8 mouse cellular contexts compared by ENCODE assay signal in genomic region chr8:126587836-126588503, GRCm38 (mm10). TPM values are rescaled to one million over a fixed set of nuclear protein-coding genes. Genes with fewer than 3 reads are reported as not detected.
DNase-seq lines count a peak whose midpoint lies in the region; ATAC-seq and TF ChIP-seq lines count a peak whose summit lies in the region.

No protein-coding gene starts in this region.

- H3K4me3 ChIP-seq in bone marrow macrophage, adult 2 months (ENCODE audit: insufficient read depth, low read length) = peak overlapping the region; percentile 94
- peak overlapping the region; percentile 28 to 100 for H3K4me3 ChIP-seq in heart, embryonic 14.5 days (ENCODE audit: control insufficient read depth in 1 of 2, insufficient read depth in 1 of 2, low read depth in 1 of 2, low read length in 2 of 2)
- H3K4me3 ChIP-seq in limb, embryonic 13.5 days = peak overlapping the region; percentile 100
- peak overlapping the region; percentile 73 for H3K4me3 ChIP-seq in stomach, embryonic 15.5 days (replicated peaks)

- peak overlapping the region; percentile 100 for H3K9ac ChIP-seq in heart, embryonic 14.5 days (ENCODE audit: low read length)
- H3K9ac ChIP-seq in limb, embryonic 13.5 days = peak overlapping the region; percentile 72
- H3K9ac ChIP-seq in stomach, embryonic 15.5 days = peak overlapping the region; percentile 23; the same call in 1 of the 2 replicates

- H3K9me3 ChIP-seq in heart, embryonic 14.5 days (ENCODE audit: control insufficient read depth, low read length) = no peaks in the 10 kb centered on the region
- no peaks in the 10 kb centered on the region for H3K9me3 ChIP-seq in limb, embryonic 13.5 days
- H3K9me3 ChIP-seq in stomach, embryonic 15.5 days = no peaks in the 10 kb centered on the region

- no peaks in the 10 kb centered on the region for H3K27me3 ChIP-seq in heart, embryonic 14.5 days (ENCODE audit: control insufficient read depth, insufficient read depth, low read length)
- H3K27me3 ChIP-seq in limb, embryonic 13.5 days = no peaks in the 10 kb centered on the region
- no peaks in the 10 kb centered on the region for H3K27me3 ChIP-seq in stomach, embryonic 15.5 days (replicated peaks)

- TF ChIP-seq POLR2A in bone marrow macrophage, adult 2 months (IDR thresholded peaks at IDR 0.05; ENCODE audit: borderline replicate concordance, low read depth, low read length) = no peak

- H3K4me1 ChIP-seq in bone marrow macrophage, adult 2 months (ENCODE audit: control insufficient read depth, insufficient read depth, low read length) = peaks cover 24% of the 10 kb centered on the region
- peaks cover 17 to 47% of the 10 kb centered on the region in 2 experiments for H3K4me1 ChIP-seq in heart, embryonic 14.5 days (ENCODE audit: control insufficient read depth in 2 of 2, insufficient read depth in 2 of 2, low read length in 2 of 2)
- H3K4me1 ChIP-seq in limb, embryonic 13.5 days = peaks cover 74% of the 10 kb centered on the region
- peaks cover 22% of the 10 kb centered on the region for H3K4me1 ChIP-seq in stomach, embryonic 15.5 days

- peak; percentile 35 for DNase-seq in cerebellum, adult 8-10 months
- no peak for DNase-seq in cerebellum, adult 11 months
- DNase-seq in ovary, adult 18-20 months (ENCODE audit: low spot score) = no peak
- no peak for DNase-seq in thymus, adult 18-20 months

- peaks cover 70% of the 10 kb centered on the region for H3K36me3 ChIP-seq in heart, embryonic 14.5 days (ENCODE audit: control insufficient read depth, insufficient read depth, low read length)
- peaks cover 39% of the 10 kb centered on the region for H3K36me3 ChIP-seq in limb, embryonic 13.5 days
- H3K36me3 ChIP-seq in stomach, embryonic 15.5 days = no peaks in the 10 kb centered on the region

- no peak for ATAC-seq in heart, embryonic 14.5 days (ENCODE audit: insufficient number of reproducible peaks, insufficient read depth, low FRiP score, low read depth)
- ATAC-seq in limb, embryonic 13.5 days (ENCODE audit: low FRiP score, low read depth) = no peak
- ATAC-seq in stomach, embryonic 15.5 days (ENCODE audit: insufficient read depth, low FRiP score, low read depth) = no peak

- H3K27ac ChIP-seq in bone marrow macrophage, adult 2 months (ENCODE audit: insufficient read depth, low read depth, low read length) = peak overlapping the region; percentile 92
- H3K27ac ChIP-seq in heart, embryonic 14.5 days (replicated peaks in 1 of 2; ENCODE audit: control insufficient read depth in 1 of 2, insufficient read depth in 1 of 2, low read depth in 2 of 2, low read length in 2 of 2) = peak overlapping the region; percentile 9 to 100
- no peak overlapping the region for H3K27ac ChIP-seq in limb, embryonic 13.5 days
- H3K27ac ChIP-seq in stomach, embryonic 15.5 days = peak overlapping the region; percentile 49; the same call in 1 of the 2 replicates

- WGBS in heart, embryonic 14.5 days = 14% methylated on average over 10 of the region's 10 CpGs
- 54% methylated on average over 10 of the region's 10 CpGs for WGBS in limb, embryonic 13.5 days
- 23% methylated on average over 10 of the region's 10 CpGs for WGBS in stomach, embryonic 15.5 days

- peak overlapping the region; percentile 85 for H3K4me2 ChIP-seq in heart, embryonic 14.5 days (ENCODE audit: low read length)
- H3K4me2 ChIP-seq in limb, embryonic 13.5 days (replicated peaks) = peak overlapping the region; percentile 99
- peak overlapping the region; percentile 90 for H3K4me2 ChIP-seq in stomach, embryonic 15.5 days

- TF ChIP-seq CTCF in bone marrow macrophage, adult 2 months (IDR thresholded peaks at IDR 0.05; ENCODE audit: low read depth, low read length) = no peak

RNA-seq across cellular contexts. Expression of gene Irf2bp2, which starts 5.8 kb away (rescaled TPM):
- 163 and 167 TPM in 2 replicates for polyA plus RNA-seq in bone marrow macrophage, adult 2 months (2012; ENCODE audit: insufficient read depth, insufficient read length, missing spikeins)
- polyA plus RNA-seq in heart, embryonic 14.5 days (2014; fragmentation: Nextera tagmentation; extraction: Ambion mirVana) = 8.1 and 9.1 TPM in 2 replicates
- 11.6 and 11.8 TPM in 2 replicates for polyA plus RNA-seq in limb, embryonic 13.5 days (2015; fragmentation: Nextera tagmentation; extraction: Ambion mirVana)
- polyA plus RNA-seq in stomach, embryonic 15.5 days (2015; fragmentation: Nextera tagmentation; extraction: Ambion mirVana) = 12.5 and 13.4 TPM in 2 replicates

Comparison
In these comparisons a context has a peak if more than half of its experiments do, and no peak if none do; other contexts are left out.
1. H3K9ac ChIP-seq: peak in every context shown above with its lines; median percentile 100 in heart, embryonic 14.5 days; 72 in limb, embryonic 13.5 days; 23 in stomach, embryonic 15.5 days.
2. RNA of gene Irf2bp2, which starts 5.8 kb away (polyA plus RNA-seq): 163 to 167 TPM in bone marrow macrophage, adult 2 months; 12.5 to 13.4 TPM in stomach, embryonic 15.5 days, 11.6 to 11.8 TPM in limb, embryonic 13.5 days and 8.1 to 9.1 TPM in heart, embryonic 14.5 days; every median in the first group is over 10 times any median in the second.
3. Peak in every context shown above with its lines, with median percentiles within 50 percentile points of each other: H3K4me3 ChIP-seq and H3K4me2 ChIP-seq.